Mouse (Mus musculus) layer of hippocampus, postnatal 25 days (tissue): ENCODE data around the gene Adamts9. TPM values are rescaled to one million over a fixed set of nuclear protein-coding genes. Genes with fewer than 3 reads are reported as not detected.

Source experiments
- DNase-seq, 2 experiments: peaks; one replicate each; pipeline ENCODE4 v3.0.0; 2022; ENCODE audit warnings: mixed read lengths in 2 of 2, low spot score in 1 of 2; ENCODE audit errors: extremely low spot score in 1 of 2
- total RNA-seq, 2 experiments: library from RNA; stranded (reverse); gene quantifications; 2 replicates each; pipeline ENCODE4 v1.2.3; 2021

The Adamts9 gene
- total RNA-seq, 2 experiments from 2014 or later = 6.9 to 7.7 TPM

DNA sequence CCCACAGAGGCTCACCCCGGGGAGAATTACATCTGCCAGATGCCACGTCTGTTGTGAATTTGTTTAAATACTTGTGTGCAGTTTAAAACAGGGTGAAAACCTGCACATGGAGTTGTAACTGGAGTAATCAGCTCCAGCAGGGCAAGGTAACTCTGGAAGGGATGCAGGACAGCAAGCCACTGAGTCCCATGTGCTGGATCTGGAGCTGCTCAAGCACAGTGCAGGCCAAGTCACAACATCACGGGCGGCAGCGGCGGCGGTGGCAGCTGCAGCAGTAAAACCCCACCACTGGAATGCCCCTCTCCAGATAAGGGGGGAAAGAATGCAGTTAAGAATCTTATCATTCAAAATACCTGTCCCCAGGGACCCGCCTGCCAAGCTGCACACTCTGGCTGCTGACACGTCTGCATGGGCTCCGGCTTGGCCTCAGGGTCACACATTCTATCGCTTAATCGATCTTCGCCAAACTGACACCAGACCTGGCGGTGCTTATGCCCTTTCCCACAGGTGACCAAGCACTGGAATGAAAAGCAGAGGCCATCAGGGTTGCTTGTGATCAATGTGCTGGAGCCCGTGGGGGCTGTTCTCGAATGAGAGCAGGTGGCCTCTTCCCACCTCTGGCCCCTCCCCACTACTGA, 73.6 kb downstream of the Adamts9 start:
- DNase-seq = no peak

DNA sequence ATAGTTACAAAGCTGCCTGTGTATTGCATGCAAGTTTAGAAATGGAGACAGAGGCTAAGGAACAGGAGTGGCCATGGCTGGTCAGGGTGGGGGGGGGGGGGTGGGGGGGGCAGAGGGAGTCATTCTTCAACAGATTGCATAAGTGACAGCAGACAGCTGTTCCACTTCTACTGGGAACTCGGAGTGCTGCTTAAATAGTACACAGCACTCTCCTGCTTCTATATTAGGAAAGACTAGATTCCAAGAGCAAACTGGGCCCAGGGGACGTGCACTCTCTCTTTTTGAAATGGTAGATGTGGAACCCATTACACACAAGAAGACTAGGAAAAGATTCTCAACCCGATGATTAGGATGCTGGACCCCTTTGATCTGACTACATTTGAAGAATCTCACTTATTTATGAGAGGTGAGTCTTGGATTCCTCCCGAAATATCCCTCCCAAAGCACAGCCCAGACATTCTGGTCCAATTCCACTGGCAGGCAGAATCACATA, 74.2 kb downstream of the Adamts9 start, which contains the start of gene Gm15737:
Gene Gm15737 (plus strand): TSS at position 269 of the 493 bp plus-strand sequence.
- no peak for DNase-seq

DNA sequence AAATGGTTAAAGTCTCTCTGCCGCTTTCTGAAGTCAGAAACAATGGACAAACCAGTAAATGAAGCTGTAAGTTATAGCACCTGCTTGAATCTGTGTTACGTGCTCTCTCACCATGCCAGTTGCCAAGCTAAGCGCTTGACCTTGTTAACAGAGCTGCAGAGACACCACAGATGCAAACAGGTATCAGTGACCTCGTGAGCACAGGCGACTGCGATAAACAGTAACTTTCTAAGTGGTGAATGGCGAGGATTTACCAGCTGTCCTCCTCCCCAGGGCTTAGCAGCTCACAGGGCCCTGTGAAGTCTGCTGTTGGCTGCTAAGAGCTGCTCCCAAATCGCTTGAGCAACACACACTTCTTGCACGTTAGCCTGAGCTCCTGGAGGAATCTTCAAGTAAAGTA, 80.7 kb downstream of the Adamts9 start:
- DNase-seq = no peak

DNA sequence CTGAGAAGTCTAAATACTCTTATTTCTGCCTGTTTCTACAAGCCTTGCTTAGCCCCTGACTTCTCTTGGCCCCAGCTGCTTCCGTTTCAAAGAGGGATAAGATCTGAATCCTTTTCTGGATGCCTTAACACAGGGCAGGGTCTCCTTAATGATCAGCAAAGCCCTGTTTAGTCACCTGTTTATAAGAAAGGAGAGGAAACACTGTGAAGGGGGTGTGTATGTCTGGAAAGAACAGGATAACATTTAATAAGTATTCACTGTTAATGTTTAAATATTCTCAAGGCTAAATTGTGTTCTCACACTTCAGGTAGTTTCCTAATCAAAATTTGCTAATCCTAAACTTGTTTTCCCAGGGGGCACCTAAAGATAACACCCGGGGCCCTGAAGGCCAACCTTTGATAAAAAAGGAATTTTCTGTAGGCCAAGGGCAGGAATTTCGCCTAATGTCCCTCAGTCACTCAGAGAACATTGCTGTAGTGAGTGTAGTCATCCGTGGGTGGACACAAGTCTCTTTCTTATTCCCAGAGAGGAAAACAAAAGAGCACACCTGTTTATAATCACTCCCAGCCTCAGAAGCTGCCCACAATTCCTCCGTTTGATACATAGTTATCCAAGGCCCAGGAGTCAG, 82.9 kb downstream of the Adamts9 start:
- DNase-seq = no peak

DNA sequence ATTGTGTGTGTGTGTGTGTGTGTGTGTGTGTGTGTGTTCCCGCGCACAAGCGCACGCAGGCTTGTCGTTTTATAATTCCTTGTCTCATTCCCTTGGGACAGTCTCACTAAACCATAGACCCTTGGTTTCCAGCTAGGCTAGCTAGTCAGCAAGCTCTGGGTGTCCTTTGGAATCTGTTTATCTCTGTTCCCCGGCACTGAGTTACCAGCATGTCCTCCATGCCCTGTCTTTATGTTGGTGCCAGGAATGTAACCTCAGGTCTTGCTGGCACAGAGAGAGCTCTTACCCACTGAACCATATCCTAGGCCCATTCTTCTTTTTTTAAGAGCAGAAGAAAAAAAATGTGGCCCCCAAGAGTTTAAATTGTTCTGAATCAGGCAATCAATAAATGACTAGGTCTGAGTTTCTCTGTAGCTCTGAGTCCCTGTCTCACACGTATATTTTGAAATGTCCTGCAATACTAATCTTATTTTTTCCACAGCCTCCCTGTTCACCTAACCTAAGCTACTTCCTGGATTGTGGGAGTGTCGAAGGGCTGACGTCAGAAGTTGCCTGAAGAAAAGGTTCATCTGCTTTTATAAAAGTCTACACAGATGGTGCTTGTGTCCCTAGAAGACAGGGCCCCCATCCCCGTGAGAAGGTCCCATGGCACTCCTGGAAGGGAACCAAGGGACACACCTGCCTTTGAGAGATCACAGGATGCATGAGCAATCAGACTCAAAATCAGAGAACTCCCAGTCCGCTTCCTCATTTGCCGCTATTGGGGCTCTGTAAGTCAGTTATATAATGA, 84.4 kb downstream of the Adamts9 start:
- no peak for DNase-seq

DNA sequence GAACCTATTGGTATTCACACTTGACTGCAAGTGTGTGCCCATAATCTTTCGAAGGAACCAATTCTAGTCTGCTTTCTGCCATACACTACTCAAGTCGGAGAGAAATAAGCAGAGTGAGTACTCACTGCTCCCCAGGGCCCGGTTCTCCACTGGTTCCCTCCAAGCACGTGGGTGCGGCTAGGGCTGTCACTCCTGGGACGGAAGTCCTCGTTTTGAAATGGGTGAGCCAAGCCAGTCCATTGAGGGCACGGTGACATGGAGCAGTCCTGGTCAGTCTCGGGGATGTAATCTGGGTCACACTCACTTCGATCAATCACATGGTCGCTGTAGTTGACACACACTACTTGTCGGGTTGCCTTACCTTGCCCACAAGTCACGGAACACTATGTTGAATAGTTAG, 85.5 kb downstream of the Adamts9 start:
- no peak for DNase-seq

DNA sequence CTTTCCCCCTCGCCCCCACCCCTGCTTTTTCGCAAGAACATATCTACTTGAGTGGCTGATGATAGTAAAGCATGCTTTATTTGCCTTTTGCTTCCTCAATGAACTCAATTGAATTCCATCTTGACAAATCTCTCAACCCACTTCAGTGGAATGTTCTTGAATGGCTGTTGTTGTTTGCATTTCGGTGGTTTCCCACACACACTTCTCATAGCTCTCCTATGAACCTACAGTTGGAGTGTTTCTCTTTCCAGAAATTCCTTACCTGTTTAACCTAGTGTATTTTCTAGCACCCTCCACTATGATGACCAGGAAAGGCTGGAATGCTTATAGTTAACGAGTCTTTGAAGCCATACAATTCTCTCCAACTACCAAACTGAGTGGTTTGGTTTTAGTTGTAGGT, 88.4 kb downstream of the Adamts9 start:
- DNase-seq = no peak

DNA sequence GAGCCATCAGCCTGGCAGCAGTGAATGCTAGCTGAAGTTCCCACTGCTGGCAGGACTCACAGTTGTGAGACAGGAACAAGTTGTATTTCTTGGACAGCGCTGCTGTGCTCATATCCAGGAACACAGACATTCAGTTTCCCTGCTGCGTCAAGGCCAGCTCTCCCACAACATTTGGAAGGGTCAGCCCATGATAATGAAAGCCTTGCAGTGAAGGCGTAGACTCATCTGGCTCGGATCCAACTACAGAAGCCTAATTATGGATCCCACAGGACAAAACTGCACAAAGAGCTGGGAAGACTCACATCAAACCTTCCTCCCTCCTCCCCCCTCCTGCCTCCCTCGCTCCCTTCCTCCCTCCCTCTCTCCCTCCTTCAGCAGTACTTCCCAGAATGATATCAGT, 93.0 kb downstream of the Adamts9 start:
- DNase-seq = peak in 1 of 2 experiments; percentile 23

DNA sequence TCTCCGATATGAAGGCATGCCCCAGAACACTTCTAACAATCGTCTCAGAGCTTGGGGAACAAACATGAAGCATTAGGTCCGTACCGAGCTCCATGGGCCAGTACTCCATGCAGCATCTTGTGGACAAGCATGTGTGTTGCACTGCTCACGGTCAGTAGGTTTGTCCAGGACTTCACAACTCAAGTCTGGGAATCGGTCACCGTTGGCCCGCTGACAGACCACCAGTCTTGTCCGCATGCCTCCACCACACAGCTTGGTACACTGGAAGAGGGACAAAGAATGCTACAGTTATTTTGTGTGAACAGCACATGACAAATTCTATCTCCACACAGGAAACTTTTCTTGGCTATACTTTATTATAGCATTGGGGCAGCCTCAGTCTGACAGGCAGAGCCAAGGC, 94.1 kb downstream of the Adamts9 start:
- DNase-seq = no peak

DNA sequence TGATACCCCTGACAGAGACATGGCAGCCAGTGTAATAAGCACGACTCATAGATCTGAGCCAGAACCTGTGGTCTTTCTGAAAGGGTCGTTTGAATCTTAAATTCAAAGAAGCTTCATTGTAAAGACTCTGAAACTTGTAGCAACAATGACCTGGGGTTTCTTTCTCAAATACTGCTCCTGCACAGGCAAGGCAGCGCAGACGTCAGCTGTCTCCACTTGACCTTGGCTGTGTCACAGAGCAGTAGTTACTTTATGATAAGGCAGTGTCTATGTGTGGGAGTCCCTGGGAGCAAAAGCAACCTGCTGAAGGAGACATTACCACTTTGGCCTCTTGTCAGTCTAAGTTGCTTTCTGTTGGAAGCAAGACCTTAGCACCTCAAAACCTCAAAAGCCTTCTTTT, 96.7 kb downstream of the Adamts9 start:
- DNase-seq = no peak

DNA sequence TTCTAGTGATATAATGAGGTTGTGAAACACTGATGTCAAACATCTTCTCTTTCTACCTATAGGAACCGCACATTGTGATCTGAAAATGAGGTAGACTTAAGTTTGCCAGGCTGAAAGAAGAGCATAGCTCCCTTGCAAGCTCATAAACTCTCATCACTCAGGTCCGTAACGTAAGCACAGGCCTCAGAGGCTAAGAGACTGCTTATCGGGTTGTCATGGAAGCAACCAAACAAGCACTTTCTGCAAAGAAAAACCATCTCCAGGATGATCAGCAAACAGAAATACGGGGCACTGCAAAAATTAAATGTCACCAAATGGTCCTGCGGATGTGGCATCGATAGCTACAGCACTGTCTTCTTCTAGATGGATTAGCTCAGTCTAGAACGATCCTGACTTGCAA, 97.4 kb downstream of the Adamts9 start:
- no peak for DNase-seq

DNA sequence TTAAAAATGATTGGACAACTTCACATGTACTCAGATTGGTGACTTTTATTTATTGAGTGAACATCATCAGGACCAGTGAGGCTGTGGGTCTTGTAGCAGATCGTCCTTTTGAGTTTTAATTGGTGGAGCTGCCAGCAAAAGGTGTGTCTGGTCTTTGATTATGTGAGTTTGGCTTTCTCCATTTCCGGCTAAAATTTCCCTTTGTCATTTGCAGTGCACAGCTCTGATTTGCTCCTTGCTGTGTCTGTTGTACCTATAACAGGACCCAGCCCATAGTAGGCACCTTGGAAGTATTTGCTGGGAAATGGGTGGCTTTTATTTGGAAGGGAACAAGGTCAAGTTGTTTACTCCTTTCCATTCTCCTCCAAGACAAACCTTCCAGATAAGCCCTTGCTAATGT, 99.8 kb downstream of the Adamts9 start:
- DNase-seq = no peak

DNA sequence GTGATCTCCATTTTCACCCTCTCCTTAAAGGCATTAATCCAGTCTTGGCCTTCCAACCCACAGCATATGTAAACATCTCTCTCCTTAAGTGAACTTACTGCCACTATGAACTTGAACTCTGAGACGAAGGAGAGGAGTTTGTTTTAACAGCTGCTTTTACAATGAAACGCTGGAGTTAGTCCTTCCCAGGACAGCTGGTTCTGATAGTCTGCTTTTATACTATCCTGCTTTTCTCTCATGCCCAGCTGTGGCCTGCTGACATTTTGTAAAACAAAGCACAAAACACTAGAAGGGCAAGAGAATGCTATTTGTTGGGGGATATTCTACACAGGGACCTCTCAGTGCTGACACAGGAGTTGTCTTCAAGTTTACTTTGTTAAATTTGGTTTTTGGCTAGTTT, 101.3 kb downstream of the Adamts9 start:
- DNase-seq = no peak

DNA sequence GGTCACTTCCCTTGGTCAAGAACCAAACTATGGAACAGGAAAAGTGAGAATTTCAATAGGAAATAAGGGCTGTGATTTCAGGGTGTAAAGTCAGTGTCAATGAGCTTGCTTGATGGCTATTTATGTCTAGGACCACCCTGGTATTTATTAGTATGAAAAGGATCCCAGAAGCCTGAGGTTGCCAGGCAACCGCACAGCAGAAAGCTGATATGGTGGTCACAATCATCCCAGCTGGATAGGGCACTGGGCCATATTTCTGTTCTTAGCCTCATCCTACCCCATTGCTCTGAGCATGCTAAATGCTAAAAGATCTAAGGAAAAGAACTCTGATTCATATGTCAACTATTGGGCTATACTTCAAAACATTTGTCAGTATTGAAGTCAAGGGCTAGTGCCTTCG, 112.2 kb downstream of the Adamts9 start:
- no peak for DNase-seq

DNA sequence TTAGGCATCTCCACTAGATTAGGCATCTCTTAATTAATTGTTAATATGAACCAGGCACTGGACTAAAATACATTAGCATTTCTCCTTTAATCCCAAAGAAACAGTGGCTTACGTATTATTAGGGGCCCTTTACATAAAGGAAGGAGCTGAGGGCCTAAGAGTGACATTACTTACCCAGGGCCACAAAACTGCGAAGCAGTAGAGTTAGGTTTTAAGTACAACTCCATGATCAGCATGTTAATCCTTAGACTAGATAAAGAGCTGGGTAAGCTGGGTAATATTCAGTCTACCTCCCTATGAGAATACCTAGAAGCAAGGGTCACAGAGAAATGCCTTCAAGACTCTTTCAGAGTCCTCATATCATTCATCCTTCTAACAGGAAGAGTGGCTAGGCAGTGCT, 114.1 kb downstream of the Adamts9 start:
- DNase-seq = no peak

DNA sequence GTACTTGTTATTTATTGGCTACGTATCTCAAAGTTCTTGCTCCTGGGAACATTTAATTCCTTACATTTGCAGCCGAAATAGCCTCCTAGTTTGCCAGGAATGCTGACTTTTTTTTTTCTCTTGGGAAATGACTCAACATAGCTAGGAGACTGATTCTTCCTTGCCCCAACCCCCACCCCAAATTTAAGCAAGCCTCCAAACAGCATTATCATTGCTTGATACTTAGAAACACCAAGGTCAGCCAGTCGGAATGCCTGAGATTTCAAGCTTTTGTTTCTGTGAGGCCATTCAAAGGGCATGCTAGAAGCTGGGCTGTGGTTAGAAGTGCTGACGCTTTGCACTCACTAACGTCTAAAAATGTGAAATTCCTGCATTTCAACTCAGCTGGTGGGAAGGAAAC, 115.9 kb downstream of the Adamts9 start:
- DNase-seq = no peak

DNA sequence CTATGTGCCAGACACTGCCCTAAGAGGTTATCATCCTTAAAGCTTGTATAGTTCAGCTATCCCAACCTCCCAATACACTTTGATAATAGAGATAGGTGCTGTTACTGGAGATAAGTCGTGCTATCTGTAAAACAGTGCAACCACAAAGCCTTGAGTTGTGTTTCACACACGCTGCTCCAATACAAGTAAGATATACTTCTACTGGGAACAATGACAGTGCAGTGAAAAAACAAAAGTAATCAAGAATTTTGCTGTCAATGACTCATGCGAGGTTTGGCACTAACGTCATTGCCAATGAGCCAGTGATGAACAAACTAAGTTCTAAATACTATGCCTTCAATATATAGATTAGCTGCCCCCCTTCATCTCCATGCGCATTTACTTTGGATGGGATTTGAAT, 116.7 kb downstream of the Adamts9 start:
- no peak for DNase-seq

DNA sequence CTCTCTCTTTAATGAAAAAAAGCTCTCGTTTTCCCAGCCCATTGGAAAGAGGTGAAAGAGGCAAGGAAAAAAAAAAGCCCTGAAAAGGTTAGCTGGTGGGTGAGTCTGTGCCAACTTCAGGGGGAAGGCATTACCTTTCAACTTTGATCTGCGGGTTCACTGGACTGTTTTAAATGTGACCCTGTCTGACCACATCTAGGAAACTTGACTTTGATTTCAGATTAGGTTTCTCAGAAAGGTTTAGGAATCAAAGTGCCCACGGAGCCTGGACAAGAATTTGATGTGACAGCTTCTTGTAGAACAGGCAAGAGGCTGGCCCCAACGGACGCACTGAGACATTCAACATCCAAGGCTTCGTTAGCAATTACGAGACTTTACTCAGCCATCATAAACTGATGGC, 119.3 kb downstream of the Adamts9 start:
- no peak for DNase-seq

DNA sequence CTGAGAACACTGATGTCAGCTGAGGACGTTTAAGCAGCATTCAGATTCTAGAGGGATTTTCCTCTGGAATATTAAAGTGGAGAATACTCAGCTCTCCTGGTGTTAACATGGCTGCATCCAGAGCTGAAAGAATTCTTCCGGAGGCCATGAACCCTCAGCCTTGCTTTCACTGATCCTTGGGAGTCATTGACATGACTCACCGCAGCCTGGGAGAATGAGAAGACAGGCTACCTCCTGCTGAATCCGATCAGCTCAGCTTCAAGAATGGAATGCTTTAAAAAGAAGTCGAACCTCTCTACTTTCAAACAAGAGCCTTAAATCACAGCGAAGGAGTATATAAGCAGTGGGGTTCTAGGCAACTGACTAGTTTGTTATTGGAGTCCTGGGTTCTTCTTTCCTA, 121.3 kb downstream of the Adamts9 start:
- no peak for DNase-seq

DNA sequence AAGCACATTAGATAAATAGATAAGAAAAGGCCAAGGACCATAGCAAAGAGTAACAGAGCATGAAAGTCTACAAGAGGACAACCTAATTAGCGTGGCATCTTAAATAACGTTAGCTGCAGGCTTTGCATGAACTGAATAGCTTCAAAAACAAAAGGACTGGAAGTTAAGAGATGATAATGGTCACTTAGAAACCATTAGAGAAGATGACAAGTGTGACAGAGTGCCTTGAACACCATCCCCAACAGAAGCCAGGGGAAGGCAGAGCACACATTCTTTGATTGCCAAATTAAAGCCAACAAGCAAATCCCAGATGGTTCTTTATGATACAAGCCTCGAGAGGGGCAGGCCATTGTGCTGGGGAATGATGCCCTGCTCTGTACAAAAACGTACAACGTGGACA, 121.7 kb downstream of the Adamts9 start:
- no peak for DNase-seq

DNA sequence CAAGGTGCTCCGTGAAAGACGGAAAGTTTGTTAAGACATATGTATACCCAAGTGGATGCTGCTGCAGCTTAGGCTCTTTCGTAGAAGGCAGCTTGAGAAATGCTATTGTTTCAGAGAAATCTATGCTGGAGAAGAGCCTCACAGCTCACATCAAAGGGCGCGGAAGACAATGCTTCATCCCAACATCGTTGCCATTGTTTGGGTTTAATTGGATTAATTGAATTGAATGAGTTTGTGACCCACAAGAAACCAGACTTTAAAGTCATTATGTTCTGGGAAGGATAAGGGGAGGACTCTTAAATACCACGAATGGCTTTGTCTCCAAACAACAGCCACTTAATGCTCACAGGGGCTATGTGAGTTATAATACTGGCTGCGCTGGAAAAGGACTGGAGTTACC, 125.6 kb downstream of the Adamts9 start:
- DNase-seq = no peak
